Mouse (Mus musculus) intestine, embryonic 15.5 days (tissue): ENCODE data around the gene Strc. TPM values are rescaled to one million over a fixed set of nuclear protein-coding genes. Genes with fewer than 3 reads are reported as not detected.
"Not testable (repeated sequence)": the region's sequence is repeated elsewhere in the genome, so short reads cannot be mapped to it uniquely, and the experiment has no call there.

Source experiments
- ATAC-seq: fragments of 200-750 bp; cut with Nextera tagmentation; 2 replicates; pipeline ENCODE4 v1.8.0; 2017; ENCODE audit warnings: moderate TSS enrichment, moderate library complexity
- H3K27ac ChIP-seq: fragments of 300-500 bp; sonication (generic); 2 replicates; pipeline ENCODE4 v1.5.1; 2015; ENCODE audit warnings: mild to moderate bottlenecking, inconsistent platforms
- H3K27me3 ChIP-seq: fragments of 300-500 bp; sonication (generic); replicated peaks from 2 replicates; pipeline ENCODE4 v1.6.1; 2015; ENCODE audit warnings: inconsistent platforms
- H3K36me3 ChIP-seq: fragments of 300-500 bp; sonication (generic); 2 replicates; pipeline ENCODE4 v1.6.1; 2015; ENCODE audit warnings: inconsistent platforms
- H3K4me1 ChIP-seq: fragments of 300-500 bp; sonication (generic); replicated peaks from 2 replicates; pipeline ENCODE4 v1.6.1; 2015; ENCODE audit warnings: inconsistent platforms
- H3K4me2 ChIP-seq: fragments of 300-500 bp; sonication (generic); replicated peaks from 2 replicates; pipeline ENCODE4 v1.6.1; 2015; ENCODE audit warnings: mild to moderate bottlenecking, inconsistent platforms
- H3K4me3 ChIP-seq: fragments of 300-500 bp; sonication (generic); replicated peaks from 2 replicates; pipeline ENCODE4 v1.5.1; 2015; ENCODE audit warnings: inconsistent platforms
- H3K9ac ChIP-seq: fragments of 300-500 bp; sonication (generic); 2 replicates; pipeline ENCODE4 v1.6.1; 2015; ENCODE audit warnings: inconsistent platforms
- H3K9me3 ChIP-seq: fragments of 300-500 bp; sonication (generic); 2 replicates; pipeline ENCODE4 v1.6.1; 2016; ENCODE audit warnings: inconsistent platforms
- WGBS: fragments of 180-500 bp; shearing (Covaris S2); methylation state at CpG from one replicate; pipeline ENCODE4 v1.1.7; 2015; 5-methylcytosine and 5-hydroxymethylcytosine counted together
- polyA plus RNA-seq: library from polyadenylated mRNA; unstranded; fragments of >200 nt; fragmentation: Nextera tagmentation; extraction: Ambion mirVana; gene quantifications from 2 replicates; pipeline ENCODE4 v1.2.1, GENCODE M21; 2015

Gene Strc
- polyA plus RNA-seq: not detected in 2 replicates

DNA sequence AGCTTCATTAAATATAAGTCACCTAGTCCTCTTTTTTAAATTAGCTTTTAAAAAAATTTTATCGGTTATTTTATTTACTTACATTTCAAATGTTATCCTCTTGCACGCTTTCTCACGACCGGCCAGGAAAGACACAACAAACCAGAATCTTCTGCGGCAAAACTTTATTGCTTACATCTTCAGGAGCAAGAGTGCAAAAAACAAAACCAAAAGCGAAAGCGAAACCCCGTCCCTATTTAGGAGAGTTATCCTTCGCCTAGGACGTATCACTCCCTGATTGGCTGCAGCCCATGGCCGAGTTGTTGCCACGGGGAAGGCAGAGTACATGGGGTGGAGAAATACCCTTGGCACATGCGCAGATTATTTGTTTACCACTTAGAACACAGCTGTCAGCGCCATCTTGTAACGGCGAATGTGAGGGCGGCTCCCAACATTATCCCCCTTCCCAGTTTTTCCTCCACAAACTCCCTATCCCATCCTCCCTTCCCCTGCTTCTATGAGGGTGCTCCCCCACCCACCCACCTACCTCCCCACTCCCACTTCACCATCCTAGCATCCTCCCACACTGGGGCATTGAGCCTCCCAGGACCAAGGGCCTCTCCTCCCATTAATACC lies at the start of gene Strc:
Gene Strc, minus strand, starts transcription at position 208 of the 615 bp plus-strand sequence.
- H3K36me3 ChIP-seq, H3K4me2 ChIP-seq, H3K27ac ChIP-seq, H3K9me3 ChIP-seq, H3K4me3 ChIP-seq, H3K4me1 ChIP-seq, ATAC-seq, H3K9ac ChIP-seq, H3K27me3 ChIP-seq: not testable (repeated sequence)
- WGBS: 92% methylated on average over 17 of the region's 17 CpGs

DNA sequence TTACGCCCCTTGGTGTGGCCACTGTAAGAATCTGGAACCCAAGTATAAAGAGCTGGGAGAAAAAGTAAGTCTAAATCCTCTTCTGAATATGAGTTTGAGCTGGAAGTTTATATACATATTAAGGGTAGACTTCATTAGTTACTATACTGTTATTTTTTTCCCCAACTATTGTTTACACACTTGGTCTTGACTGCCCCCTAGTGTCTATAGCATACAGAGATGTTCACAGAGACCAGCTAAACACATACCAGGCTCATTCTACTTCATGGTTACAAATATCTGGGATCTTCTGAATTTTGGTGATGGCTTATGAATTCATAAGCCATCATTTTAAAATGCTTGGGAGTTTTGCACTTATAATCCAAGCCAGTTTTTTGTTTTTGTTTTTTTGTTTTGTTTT lies 47.9 kb upstream of the Strc start:
- Histone ChIP-seq H3K9me3 (no peaks in the 10 kb centered on the region), H3K4me2 (no peak overlapping the region), H3K36me3 (peaks cover 35% of the 10 kb centered on the region), H3K4me1 (no peaks in the 10 kb centered on the region), H3K27ac (no peak overlapping the region), H3K9ac (no peak overlapping the region), H3K27me3 (no peaks in the 10 kb centered on the region), H3K4me3 (no peak overlapping the region)
- 98% methylated on average over 1 of the region's 1 CpGs for WGBS
- no peak for ATAC-seq

- H3K36me3 ChIP-seq: peaks cover 15% of the 10 kb centered on the region
- no peak overlapping the region for H3K4me3 ChIP-seq
- no peak overlapping the region for H3K4me2 ChIP-seq
- 92% methylated on average over 2 of the region's 2 CpGs for whole genome bisulfite sequencing
- H3K9me3 ChIP-seq: no peaks in the 10 kb centered on the region
- no peaks in the 10 kb centered on the region for H3K4me1 ChIP-seq
- no peak for ATAC-seq
- H3K27ac ChIP-seq: no peak overlapping the region
- no peak overlapping the region for H3K9ac ChIP-seq
- no peaks in the 10 kb centered on the region for H3K27me3 ChIP-seq
Observed at GRCm38 (mm10) chr2:121425890-121426289, 38.9 kb upstream of the Strc start.

DNA sequence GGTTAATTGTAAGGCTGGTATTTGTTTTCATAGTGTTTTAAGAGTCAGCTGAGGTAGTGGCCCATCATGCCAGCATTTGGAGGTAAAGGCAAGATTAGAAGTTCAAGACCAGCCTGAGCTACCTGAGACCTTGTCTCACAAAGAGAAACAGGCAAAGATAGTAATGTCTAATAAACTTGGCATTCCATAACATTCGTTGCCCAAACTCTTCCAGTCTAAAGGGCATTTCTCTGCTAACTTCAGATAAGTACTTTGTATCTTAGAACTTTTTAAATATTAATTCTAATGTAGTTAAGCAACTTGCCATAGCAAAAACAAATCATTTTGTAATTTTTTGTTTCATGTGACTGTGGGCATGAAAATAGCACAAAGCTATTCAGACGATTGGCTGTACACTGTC lies 36.2 kb upstream of the Strc start:
- H3K27ac ChIP-seq: no peak overlapping the region
- H3K4me1 ChIP-seq: 0 out of 2 replicates have a peak, but pooled peaks cover 3% of the 10 kb centered on the region
- H3K27me3 ChIP-seq: no peaks in the 10 kb centered on the region
- H3K4me2 ChIP-seq: no peak overlapping the region
- ATAC-seq: no peak
- H3K9ac ChIP-seq: no peak overlapping the region
- peaks cover 8% of the 10 kb centered on the region; the same call in 1 of the 2 replicates for H3K36me3 ChIP-seq
- 90% methylated on average over 2 of the region's 2 CpGs for WGBS
- no peaks in the 10 kb centered on the region for H3K9me3 ChIP-seq
- no peak overlapping the region for H3K4me3 ChIP-seq

DNA sequence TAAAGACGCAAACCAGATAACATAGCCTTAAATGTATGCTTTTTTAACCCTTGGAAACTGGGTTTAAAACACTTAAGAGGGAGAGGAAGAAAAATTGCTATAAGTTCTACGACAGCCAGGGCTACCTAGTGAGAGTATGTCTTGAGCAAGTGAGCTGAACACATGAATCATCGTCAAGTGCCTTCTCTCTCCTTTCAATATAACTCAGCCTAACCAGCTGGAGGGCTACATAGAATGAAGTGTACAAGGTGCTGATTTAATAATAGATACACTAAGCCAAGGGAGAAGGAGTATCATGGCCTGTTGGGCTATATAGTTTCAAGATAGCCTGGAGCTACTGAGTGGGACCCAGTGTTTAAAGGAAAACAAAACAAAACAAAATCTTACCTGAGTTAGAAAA lies 31.5 kb upstream of the Strc start:
- H3K4me2 ChIP-seq: no peak overlapping the region
- WGBS: 75% methylated on average over 3 of the region's 3 CpGs

DNA sequence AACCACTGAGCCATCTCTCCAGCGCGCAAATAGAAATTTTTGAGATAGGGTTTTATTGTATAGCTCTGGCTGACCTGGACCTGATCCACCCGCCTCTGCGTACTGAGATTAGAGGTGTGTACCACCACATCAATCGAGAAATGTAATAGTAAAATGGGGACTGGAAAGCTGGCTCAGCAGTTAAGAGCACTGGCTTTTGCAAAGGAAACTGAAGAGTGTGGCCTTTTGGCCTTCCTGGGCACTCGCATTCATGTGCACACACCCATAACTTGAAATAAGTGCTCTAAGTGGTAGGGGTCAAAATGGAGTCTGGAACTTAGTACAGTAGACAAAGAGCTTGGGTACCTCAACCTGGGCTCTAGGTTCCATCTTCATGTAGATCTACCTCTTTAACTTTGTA lies 29.4 kb upstream of the Strc start:
- ATAC-seq: no peak
- Histone ChIP-seq H3K4me3 (no peak overlapping the region), H3K27me3 (no peaks in the 10 kb centered on the region), H3K36me3 (peaks cover 3% of the 10 kb centered on the region; the same call in 1 of the 2 replicates), H3K27ac (no peak overlapping the region), H3K4me1 (peaks cover 11% of the 10 kb centered on the region; the same call in 1 of the 2 replicates), H3K9ac (no peak overlapping the region), H3K4me2 (peak overlapping the region; percentile 56), H3K9me3 (no peaks in the 10 kb centered on the region)
- WGBS: 80% methylated on average over 6 of the region's 6 CpGs

More for the DNA sequence above, 31.5 kb upstream of the Strc start:
- H3K36me3 ChIP-seq: peaks cover 8% of the 10 kb centered on the region; the same call in 1 of the 2 replicates
- no peak overlapping the region for H3K27ac ChIP-seq
- no peaks in the 10 kb centered on the region for H3K9me3 ChIP-seq
- peaks cover 11% of the 10 kb centered on the region; the same call in 1 of the 2 replicates for H3K4me1 ChIP-seq
- no peak overlapping the region for H3K9ac ChIP-seq
- ATAC-seq: no peak
- no peaks in the 10 kb centered on the region for H3K27me3 ChIP-seq
- no peak overlapping the region for H3K4me3 ChIP-seq

- Histone ChIP-seq H3K4me2 (peak overlapping the region; percentile 56), H3K36me3 (peaks cover 3% of the 10 kb centered on the region; the same call in 1 of the 2 replicates), H3K27ac (no peak overlapping the region), H3K4me3 (peak overlapping the region; percentile 98), H3K9me3 (no peaks in the 10 kb centered on the region), H3K4me1 (peaks cover 11% of the 10 kb centered on the region; the same call in 1 of the 2 replicates), H3K27me3 (no peaks in the 10 kb centered on the region), H3K9ac (peak overlapping the region; percentile 18; the same call in 1 of the 2 replicates)
- 81% methylated on average over 3 of the region's 3 CpGs for WGBS
- no peak for ATAC-seq
Observed at GRCm38 (mm10) chr2:121415591-121415990, 28.6 kb upstream of the Strc start.

DNA sequence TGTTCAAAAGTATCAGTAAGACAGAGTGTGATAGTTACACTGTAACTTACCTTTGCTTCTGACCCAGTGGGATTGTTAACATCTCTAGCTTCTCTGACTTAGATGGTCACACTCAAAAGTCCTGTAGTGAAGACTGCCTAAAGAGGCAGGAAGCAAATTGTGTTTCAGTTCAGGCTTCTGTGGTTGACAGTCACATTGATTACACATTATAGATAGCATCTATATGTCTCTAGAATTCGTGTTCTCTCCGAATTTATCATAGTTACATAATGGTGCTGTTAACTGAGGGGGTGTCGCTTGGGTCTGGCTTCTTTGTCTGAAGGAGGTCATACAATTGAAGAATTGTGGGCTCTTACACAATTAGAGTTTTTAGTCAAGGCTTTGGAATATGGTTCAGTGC lies 28.1 kb upstream of the Strc start:
- H3K27ac ChIP-seq: no peak overlapping the region
- H3K4me2 ChIP-seq: peak overlapping the region; percentile 56
- no peaks in the 10 kb centered on the region for H3K27me3 ChIP-seq
- H3K4me1 ChIP-seq: peaks cover 11% of the 10 kb centered on the region; the same call in 1 of the 2 replicates
- peak overlapping the region; percentile 99 for H3K9ac ChIP-seq
- no peaks in the 10 kb centered on the region for H3K9me3 ChIP-seq
- peak overlapping the region; percentile 98 for H3K4me3 ChIP-seq
- no peak for ATAC-seq
- WGBS: 52% methylated on average over 3 of the region's 3 CpGs
- H3K36me3 ChIP-seq: peaks cover 3% of the 10 kb centered on the region; the same call in 1 of the 2 replicates

DNA sequence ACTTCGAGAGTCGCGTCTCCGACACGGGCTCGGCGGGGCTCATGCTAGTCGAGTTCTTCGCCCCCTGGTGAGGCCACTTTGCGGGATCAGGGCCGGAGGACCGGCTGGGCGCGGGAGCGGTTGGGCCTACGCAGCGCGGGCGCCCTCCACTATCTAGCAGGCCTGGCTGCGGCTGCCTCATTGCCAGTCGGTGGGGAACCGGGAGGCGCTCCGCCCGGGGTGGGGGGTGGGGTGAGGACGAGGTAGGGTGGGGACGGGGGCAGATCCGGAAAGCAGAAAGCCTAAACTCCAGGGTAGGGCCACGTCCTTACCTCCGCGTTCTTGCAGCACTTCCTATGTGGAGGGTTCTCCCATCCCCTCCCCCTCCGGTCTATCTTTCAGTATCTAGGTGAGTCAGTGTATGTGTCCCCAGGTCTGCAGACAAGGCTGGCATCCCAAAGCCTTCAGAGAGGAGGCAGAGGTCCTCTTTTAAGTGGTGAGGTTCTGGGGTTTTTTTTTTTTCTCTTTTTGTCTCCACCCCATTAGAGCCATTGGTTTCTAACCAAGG lies 27.2 kb upstream of the Strc start:
- Histone ChIP-seq H3K9ac (peak overlapping the region; percentile 99), H3K4me3 (peak overlapping the region; percentile 98), H3K27me3 (no peaks in the 10 kb centered on the region), H3K27ac (peak overlapping the region; percentile 97), H3K4me1 (peaks cover 11% of the 10 kb centered on the region; the same call in 1 of the 2 replicates), H3K36me3 (no peaks in the 10 kb centered on the region; the same call in 1 of the 2 replicates), H3K9me3 (no peaks in the 10 kb centered on the region), H3K4me2 (peak overlapping the region; percentile 56)
- under 1% methylated on average over 32 of the region's 32 CpGs for WGBS
- peak; percentile 65 for ATAC-seq

GRCm38 (mm10) chr2:121413387-121414042 lies 26.5 kb upstream of the Strc start, which contains the start of the genes Pdia3 and Catsper2:
TSS of gene Pdia3 (plus strand) at chr2:121413775.
TSS of gene Catsper2 (minus strand) at chr2:121413792.
- peak within 1 kb of the TSS; percentile 97 for H3K27ac ChIP-seq
- H3K4me1 ChIP-seq: peaks cover 7% of the 10 kb centered on the region; the same call in 1 of the 2 replicates
- peak; percentile 100 for ATAC-seq
- H3K4me2 ChIP-seq: peak within 1 kb of the TSS; percentile 73
- peak within 1 kb of the TSS; percentile 98 for H3K4me3 ChIP-seq
- H3K36me3 ChIP-seq: no peaks in the 10 kb centered on the region
- peak within 1 kb of the TSS; percentile 99 for H3K9ac ChIP-seq
- no peaks in the 10 kb centered on the region for H3K27me3 ChIP-seq
- WGBS: under 1% methylated on average over 68 of the region's 68 CpGs
- H3K9me3 ChIP-seq: no peaks in the 10 kb centered on the region

GRCm38 (mm10) chr2:121412843-121413386 lies 25.9 kb upstream of the Strc start:
- Histone ChIP-seq H3K4me1 (peaks cover 7% of the 10 kb centered on the region; the same call in 1 of the 2 replicates), H3K4me3 (peak overlapping the region; percentile 98), H3K4me2 (peak overlapping the region; percentile 73), H3K9ac (peak overlapping the region; percentile 68), H3K27ac (peak overlapping the region; percentile 97), H3K36me3 (no peaks in the 10 kb centered on the region), H3K9me3 (no peaks in the 10 kb centered on the region), H3K27me3 (no peaks in the 10 kb centered on the region)
- 8% methylated on average over 4 of the region's 4 CpGs for WGBS
- peak; percentile 2; the same call in 1 of the 2 replicates for ATAC-seq

DNA sequence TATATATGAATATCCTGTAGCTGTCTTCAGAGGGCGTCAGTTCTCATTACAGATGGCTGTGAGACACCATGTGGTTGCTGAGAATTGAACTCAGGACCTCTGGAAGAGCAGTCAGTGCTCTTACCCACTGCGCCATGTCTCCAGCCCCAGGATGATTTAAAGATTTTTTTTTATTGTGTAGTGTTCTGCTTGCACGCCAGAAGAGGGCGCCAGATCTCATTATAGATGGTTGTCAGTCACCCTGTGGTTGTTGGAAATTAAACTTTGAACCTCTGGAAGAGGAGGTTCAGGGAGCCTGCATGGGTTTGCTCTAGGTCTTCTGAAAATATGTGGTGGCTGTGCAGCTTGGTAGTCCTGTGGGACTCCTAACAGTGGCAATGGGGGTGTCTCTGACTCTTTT lies 21.2 kb upstream of the Strc start:
- Histone ChIP-seq H3K4me2 (no peak overlapping the region), H3K27ac (no peak overlapping the region), H3K36me3 (no peaks in the 10 kb centered on the region), H3K4me3 (no peak overlapping the region), H3K4me1 (no peaks in the 10 kb centered on the region), H3K9ac (no peak overlapping the region), H3K27me3 (no peaks in the 10 kb centered on the region), H3K9me3 (no peaks in the 10 kb centered on the region)
- WGBS: 38% methylated on average over 4 of the region's 4 CpGs
- ATAC-seq: peak; percentile 29; the same call in 1 of the 2 replicates
